Mouse (Mus musculus) midbrain, embryonic 15.5 days (tissue): Measurements from ENCODE around the gene Oit3. TPM values are rescaled to one million over a fixed set of nuclear protein-coding genes. Genes with fewer than 3 reads are reported as not detected.

Experiments used
- ATAC-seq: fragments of 200-750 bp; cut with Nextera tagmentation; replicated peaks from 2 replicates; pipeline ENCODE4 v1.8.0; 2017; ENCODE audit warnings: moderate TSS enrichment
- H3K27ac ChIP-seq: fragments of 300-500 bp; sonication (generic); 2 replicates; pipeline ENCODE4 v1.5.1; 2015; ENCODE audit warnings: mild to moderate bottlenecking, inconsistent platforms
- H3K27me3 ChIP-seq: fragments of 300-500 bp; sonication (generic); replicated peaks from 2 replicates; pipeline ENCODE4 v1.6.1; 2015; ENCODE audit warnings: inconsistent platforms
- H3K36me3 ChIP-seq: fragments of 300-500 bp; sonication (generic); replicated peaks from 2 replicates; pipeline ENCODE4 v1.6.1; 2015; ENCODE audit warnings: inconsistent platforms
- H3K4me1 ChIP-seq: fragments of 300-500 bp; sonication (generic); 2 replicates; pipeline ENCODE4 v1.6.1; 2015; ENCODE audit warnings: inconsistent platforms
- H3K4me2 ChIP-seq: fragments of 300-500 bp; sonication (generic); 2 replicates; pipeline ENCODE4 v1.6.1; 2015; ENCODE audit warnings: inconsistent platforms, mild to moderate bottlenecking, moderate library complexity
- H3K4me3 ChIP-seq: fragments of 300-500 bp; sonication (generic); 2 replicates; pipeline ENCODE4 v1.5.1; 2015; ENCODE audit warnings: mild to moderate bottlenecking, inconsistent platforms
- H3K9ac ChIP-seq: fragments of 300-500 bp; sonication (generic); 2 replicates; pipeline ENCODE4 v1.6.1; 2015; ENCODE audit warnings: mild to moderate bottlenecking, inconsistent platforms
- H3K9me3 ChIP-seq: fragments of 300-500 bp; sonication (generic); 2 replicates; pipeline ENCODE4 v1.6.1; 2016; ENCODE audit warnings: inconsistent platforms
- WGBS: fragments of 180-500 bp; shearing (Covaris S2); methylation state at CpG from one replicate; pipeline ENCODE4 v1.1.7; 2015; ENCODE audit warnings: mixed read lengths; 5-methylcytosine and 5-hydroxymethylcytosine counted together
- polyA plus RNA-seq: library from polyadenylated mRNA; unstranded; fragments of >200 nt; fragmentation: Nextera tagmentation; extraction: Ambion mirVana; gene quantifications from 2 replicates; pipeline ENCODE4 v1.2.1, GENCODE M21; 2015

Gene Oit3
- polyA plus RNA-seq, 1 experiment from 2014 or later = 0.08 TPM

DNA sequence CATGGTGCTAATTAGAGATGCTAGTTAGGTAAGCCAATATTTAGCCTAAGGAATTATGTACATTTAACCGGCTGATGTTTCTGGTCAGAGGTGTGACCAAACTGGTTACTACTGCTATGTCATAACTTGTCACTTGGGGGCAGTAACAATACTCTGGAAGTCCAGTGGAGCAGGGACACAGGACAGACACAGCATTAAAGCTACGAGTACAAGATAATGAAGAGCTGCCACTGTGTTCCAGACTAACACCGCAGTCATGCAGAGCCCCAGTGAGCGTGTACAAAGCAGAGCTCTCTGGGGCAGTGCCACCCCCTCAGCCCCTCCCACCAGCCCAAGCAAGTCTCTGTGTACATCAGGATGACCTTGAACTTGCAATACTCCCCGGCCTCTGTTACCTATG lies 10.3 kb upstream of the Oit3 start:
- ATAC-seq = peak; percentile 82
- H3K9ac ChIP-seq = no peak overlapping the region
- no peak overlapping the region for H3K4me3 ChIP-seq
- no peaks in the 10 kb centered on the region for H3K36me3 ChIP-seq
- no peak overlapping the region for H3K4me2 ChIP-seq
- H3K27ac ChIP-seq = no peak overlapping the region
- no peaks in the 10 kb centered on the region for H3K27me3 ChIP-seq
- H3K4me1 ChIP-seq = 0 out of 2 replicates have a peak, but pooled peaks cover 2% of the 10 kb centered on the region
- H3K9me3 ChIP-seq = no peaks in the 10 kb centered on the region
- WGBS = 38% methylated on average over 5 of the region's 5 CpGs

DNA sequence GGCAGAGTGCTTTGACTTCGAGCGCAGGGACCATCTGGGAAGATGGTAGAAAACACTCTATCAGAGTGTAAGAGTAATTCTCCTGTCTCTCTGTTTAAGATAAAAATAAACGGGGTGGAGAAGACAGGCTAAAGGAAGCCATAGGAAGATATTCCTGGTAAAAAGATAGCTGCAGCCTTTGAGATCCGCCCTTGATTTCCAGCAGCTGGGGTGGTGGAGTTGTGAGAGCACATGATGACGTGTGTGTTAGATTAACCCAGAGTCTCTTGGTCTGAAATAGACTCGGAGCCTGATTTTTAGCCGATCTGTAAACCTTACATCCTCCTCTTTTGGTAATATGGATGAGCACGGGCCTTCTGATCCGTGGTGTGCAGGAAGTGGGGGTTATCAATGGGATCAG lies 6.0 kb upstream of the Oit3 start:
- H3K4me1 ChIP-seq = 0 out of 2 replicates have a peak, but pooled peaks cover 2% of the 10 kb centered on the region
- H3K27ac ChIP-seq = no peak overlapping the region
- H3K36me3 ChIP-seq = no peaks in the 10 kb centered on the region
- no peaks in the 10 kb centered on the region for H3K9me3 ChIP-seq
- H3K27me3 ChIP-seq = no peaks in the 10 kb centered on the region
- 86% methylated on average over 9 of the region's 9 CpGs for WGBS
- ATAC-seq = no peak
- H3K4me3 ChIP-seq = no peak overlapping the region
- no peak overlapping the region for H3K4me2 ChIP-seq
- no peak overlapping the region for H3K9ac ChIP-seq

DNA sequence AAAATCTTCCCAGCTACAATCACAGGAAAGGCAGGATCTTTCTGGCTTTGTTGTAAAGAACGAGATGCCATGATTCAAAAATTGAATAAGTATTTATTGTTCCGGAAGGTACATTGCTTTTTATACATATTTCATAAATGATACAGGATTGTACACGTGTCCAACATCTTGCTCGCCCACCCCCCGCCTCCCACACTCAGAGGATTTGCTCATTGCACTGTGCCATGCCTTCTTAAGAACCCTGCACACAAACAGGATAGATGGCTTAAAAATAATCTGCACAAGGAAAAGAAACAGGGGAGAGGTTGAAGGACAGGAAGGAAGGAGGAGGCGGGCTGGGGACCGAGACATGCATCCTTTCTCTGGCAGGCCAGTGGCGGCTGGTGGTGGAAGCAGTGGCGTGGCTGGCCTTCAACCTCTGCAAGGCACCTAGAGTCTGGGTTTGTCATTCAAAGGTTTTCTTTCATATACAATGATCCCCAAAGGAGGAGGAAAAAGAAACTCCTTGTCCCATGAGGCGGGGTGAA lies 5.4 kb upstream of the Oit3 start:
- WGBS = 85% methylated on average over 10 of the region's 10 CpGs
- no peak overlapping the region for H3K9ac ChIP-seq

DNA sequence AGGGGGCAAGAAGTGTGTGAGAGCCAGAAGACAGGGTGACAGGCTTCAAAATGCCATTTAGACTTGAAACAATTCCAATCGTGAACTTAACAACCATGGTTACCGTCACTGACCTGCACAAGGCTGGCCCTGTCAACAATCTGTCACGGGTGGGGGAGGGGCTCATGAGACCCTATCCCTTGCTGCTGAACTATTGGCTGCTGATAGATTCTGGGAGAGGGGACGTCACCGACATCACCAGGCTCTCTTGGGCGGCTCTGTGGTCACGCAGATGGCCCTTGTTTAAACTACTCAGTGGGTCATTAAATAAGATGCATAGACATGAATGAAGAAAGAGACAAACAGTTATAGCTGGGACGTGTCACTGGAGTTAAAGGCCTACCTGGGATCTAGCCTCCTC lies 3.1 kb upstream of the Oit3 start:
- Histone ChIP-seq H3K4me1 (no peaks in the 10 kb centered on the region), H3K4me3 (no peak overlapping the region), H3K27me3 (no peaks in the 10 kb centered on the region), H3K36me3 (no peaks in the 10 kb centered on the region), H3K9me3 (no peaks in the 10 kb centered on the region), H3K9ac (no peak overlapping the region), H3K27ac (no peak overlapping the region), H3K4me2 (no peak overlapping the region)
- WGBS = 54% methylated on average over 8 of the region's 8 CpGs
- ATAC-seq = no peak

More for the DNA sequence above, 5.4 kb upstream of the Oit3 start:
- Histone ChIP-seq H3K36me3 (no peaks in the 10 kb centered on the region), H3K27me3 (no peaks in the 10 kb centered on the region), H3K4me1 (0 out of 2 replicates have a peak, but pooled peaks cover 1% of the 10 kb centered on the region), H3K9me3 (no peaks in the 10 kb centered on the region), H3K4me3 (no peak overlapping the region), H3K4me2 (no peak overlapping the region), H3K27ac (no peak overlapping the region)
- ATAC-seq = no peak

DNA sequence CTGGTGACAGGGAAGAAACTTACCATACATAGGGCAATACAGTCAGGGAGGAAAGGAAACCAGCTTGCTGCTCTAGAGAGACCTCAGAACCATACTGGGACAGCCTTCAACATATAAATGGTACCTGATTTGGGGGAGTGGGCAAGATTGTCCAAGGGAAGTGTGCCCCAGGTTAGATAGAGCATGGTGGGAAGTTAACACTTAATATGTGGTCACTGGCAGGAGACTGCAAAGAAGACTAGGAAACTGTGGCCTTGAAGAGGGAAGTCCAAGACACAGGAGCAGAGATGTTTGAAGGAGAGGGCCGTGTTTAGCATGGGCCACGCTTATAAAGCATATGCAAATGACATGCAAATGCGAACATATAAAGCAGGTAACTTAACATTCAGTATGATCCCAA lies 2.5 kb upstream of the Oit3 start:
- WGBS = 63% methylated on average over 3 of the region's 3 CpGs
- Histone ChIP-seq H3K27ac (no peak overlapping the region), H3K4me1 (no peaks in the 10 kb centered on the region), H3K27me3 (no peaks in the 10 kb centered on the region), H3K9me3 (no peaks in the 10 kb centered on the region), H3K36me3 (no peaks in the 10 kb centered on the region), H3K4me3 (no peak overlapping the region), H3K4me2 (no peak overlapping the region), H3K9ac (no peak overlapping the region)
- no peak for ATAC-seq

DNA sequence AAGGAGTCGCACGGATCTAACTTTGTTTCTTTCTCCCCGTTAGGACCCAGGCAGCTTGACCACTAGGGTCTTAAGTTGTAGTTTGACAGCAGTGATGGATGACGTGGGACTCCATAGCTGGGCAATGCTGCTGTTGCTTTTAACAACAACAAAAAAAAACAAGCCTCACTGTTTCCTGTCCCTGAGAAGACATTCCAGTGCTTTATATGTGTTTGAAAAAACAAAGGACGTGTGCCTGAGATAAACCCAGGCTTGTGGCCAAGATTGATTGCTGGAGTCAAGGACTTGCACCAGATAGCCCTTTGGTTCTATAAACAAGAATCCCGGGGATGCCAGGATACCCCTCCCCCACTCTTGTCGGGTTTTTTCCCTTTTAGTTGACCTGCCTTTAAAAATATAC lies 1.6 kb upstream of the Oit3 start:
- WGBS = 72% methylated on average over 7 of the region's 7 CpGs
- no peak overlapping the region for H3K9ac ChIP-seq
- no peaks in the 10 kb centered on the region for H3K9me3 ChIP-seq
- H3K4me3 ChIP-seq = no peak overlapping the region
- no peak for ATAC-seq
- no peaks in the 10 kb centered on the region for H3K4me1 ChIP-seq
- H3K36me3 ChIP-seq = no peaks in the 10 kb centered on the region
- no peak overlapping the region for H3K4me2 ChIP-seq
- H3K27me3 ChIP-seq = no peaks in the 10 kb centered on the region
- no peak overlapping the region for H3K27ac ChIP-seq

DNA sequence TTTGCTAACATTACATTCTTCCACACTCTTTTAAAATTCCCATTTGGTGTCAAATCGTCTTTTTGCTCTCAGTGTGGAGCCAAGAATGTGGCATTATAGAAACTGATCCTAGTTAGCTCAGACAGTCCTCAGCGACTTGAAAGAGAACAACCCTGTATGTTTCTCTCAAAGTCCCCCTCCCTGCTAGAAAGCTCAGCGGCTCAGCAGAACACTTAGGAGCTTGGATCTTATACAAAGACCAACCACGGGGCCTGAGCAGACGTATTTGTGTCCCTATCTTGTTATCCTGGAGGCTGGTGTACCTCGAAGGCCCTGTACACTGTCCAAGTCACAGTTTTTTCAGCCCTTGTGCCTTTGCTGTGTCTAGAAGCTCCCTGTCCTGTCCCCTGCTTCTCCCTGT lies 1.4 kb downstream of the Oit3 start:
- 47% methylated on average over 6 of the region's 6 CpGs for WGBS
- Histone ChIP-seq H3K4me2 (no peak overlapping the region), H3K9ac (no peak overlapping the region)

DNA sequence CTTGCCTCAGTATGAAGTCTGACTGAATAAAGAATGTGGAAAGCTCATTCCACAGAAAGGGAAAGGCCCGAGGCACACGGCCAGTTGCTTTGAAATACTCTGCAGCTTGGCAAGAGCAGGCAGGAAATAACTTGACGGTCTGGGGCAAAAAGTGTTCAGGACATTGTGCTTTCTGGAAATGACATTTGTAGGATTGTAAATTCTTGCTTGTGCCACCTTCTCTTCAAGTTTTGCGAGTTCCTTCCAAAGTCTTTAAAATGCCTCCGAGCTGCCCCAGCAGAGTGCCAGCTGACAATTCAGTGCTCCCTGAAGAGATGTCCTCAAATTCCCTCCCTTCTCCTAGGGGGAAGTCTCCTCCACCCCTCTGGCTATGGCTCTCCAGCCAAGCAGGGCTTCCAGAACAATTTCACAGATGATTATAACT lies 2.1 kb downstream of the Oit3 start:
- Histone ChIP-seq H3K27me3 (no peaks in the 10 kb centered on the region), H3K4me1 (no peaks in the 10 kb centered on the region), H3K27ac (no peak overlapping the region), H3K9ac (no peak overlapping the region), H3K9me3 (no peaks in the 10 kb centered on the region), H3K4me2 (no peak overlapping the region), H3K36me3 (no peaks in the 10 kb centered on the region), H3K4me3 (no peak overlapping the region)
- no peak for ATAC-seq
- 57% methylated on average over 5 of the region's 5 CpGs for WGBS

More for the DNA sequence above, 1.4 kb downstream of the Oit3 start:
- Histone ChIP-seq H3K27me3 (no peaks in the 10 kb centered on the region), H3K4me1 (no peaks in the 10 kb centered on the region), H3K4me3 (no peak overlapping the region), H3K36me3 (no peaks in the 10 kb centered on the region), H3K27ac (no peak overlapping the region), H3K9me3 (no peaks in the 10 kb centered on the region)
- ATAC-seq = no peak

DNA sequence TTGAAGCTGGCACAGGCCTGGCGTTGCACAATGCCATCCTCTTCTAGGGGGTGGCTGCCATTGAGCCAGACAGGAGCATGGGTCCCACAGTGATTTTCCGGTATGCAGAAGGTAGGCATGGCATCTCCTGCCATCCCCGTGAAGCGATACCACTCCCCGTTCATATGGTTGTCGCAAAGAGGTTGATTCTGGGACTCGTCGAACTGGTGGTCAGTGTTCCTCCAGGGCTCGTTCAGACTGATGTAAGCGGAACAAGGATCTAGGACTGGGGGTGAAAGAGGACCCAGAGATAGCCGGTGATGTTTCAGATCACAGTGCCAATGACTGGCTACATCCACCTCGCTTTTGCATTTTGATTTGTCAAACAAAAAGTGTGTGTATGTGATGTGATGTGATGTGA lies 2.9 kb downstream of the Oit3 start:
- Histone ChIP-seq H3K4me1 (no peaks in the 10 kb centered on the region), H3K9me3 (no peaks in the 10 kb centered on the region), H3K9ac (no peak overlapping the region), H3K27ac (no peak overlapping the region), H3K36me3 (no peaks in the 10 kb centered on the region), H3K4me2 (no peak overlapping the region), H3K27me3 (no peaks in the 10 kb centered on the region), H3K4me3 (no peak overlapping the region)
- ATAC-seq = no peak
- WGBS = 93% methylated on average over 12 of the region's 12 CpGs

DNA sequence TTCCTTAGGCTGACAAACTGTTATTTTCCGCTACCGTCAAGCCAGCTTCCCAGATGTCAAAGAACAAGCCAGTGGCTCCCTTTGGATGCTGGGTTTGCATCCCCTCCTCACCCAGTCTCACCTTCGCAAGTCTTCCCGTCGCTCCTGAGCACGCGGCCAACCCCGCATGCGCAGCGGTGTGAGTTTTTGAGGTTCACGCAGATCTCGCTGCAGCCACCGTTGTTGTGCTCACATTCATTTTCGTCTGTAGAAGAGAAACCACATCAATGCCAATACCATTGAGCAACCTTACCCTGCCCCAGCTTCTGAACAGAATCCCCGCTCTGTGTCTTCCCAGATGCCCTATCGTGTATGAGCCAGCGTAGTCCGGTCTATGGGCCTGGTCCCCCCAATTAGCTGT lies 5.8 kb downstream of the Oit3 start:
- Histone ChIP-seq H3K36me3 (no peaks in the 10 kb centered on the region), H3K4me3 (no peak overlapping the region), H3K9ac (no peak overlapping the region), H3K9me3 (no peaks in the 10 kb centered on the region), H3K27me3 (no peaks in the 10 kb centered on the region), H3K4me2 (no peak overlapping the region), H3K4me1 (no peaks in the 10 kb centered on the region), H3K27ac (no peak overlapping the region)
- WGBS = 95% methylated on average over 18 of the region's 18 CpGs
- ATAC-seq = no peak

DNA sequence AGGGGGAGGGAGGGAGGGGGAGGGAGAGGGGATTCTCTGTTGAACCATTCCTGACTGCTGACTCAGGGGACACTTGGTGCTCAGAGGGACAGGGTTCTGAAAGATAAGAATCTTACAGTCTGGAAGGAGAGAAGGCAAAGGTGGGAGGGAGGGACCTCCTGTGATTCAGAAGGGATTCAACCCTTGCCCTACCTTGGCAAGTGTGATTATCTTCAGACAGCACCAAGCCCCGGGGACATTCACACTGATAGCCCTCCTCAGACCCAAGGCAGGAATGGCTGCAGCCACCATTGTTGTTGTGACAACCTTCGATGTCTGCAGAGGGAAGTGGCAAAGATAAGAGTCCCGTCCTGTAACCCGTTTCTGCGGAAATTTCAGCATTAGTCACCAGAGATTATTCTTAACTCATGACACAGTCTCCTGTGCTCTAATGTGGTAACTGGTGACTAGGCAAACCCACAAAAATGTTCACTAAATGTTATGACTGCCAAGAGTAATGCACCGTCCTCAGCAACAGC lies 10.8 kb downstream of the Oit3 start:
- H3K4me3 ChIP-seq = no peak overlapping the region
- H3K27ac ChIP-seq = no peak overlapping the region
- H3K36me3 ChIP-seq = no peaks in the 10 kb centered on the region
- H3K4me1 ChIP-seq = no peaks in the 10 kb centered on the region
- H3K27me3 ChIP-seq = no peaks in the 10 kb centered on the region
- ATAC-seq = no peak
- no peaks in the 10 kb centered on the region for H3K9me3 ChIP-seq
- no peak overlapping the region for H3K9ac ChIP-seq
- 75% methylated on average over 6 of the region's 6 CpGs for WGBS
- no peak overlapping the region for H3K4me2 ChIP-seq

DNA sequence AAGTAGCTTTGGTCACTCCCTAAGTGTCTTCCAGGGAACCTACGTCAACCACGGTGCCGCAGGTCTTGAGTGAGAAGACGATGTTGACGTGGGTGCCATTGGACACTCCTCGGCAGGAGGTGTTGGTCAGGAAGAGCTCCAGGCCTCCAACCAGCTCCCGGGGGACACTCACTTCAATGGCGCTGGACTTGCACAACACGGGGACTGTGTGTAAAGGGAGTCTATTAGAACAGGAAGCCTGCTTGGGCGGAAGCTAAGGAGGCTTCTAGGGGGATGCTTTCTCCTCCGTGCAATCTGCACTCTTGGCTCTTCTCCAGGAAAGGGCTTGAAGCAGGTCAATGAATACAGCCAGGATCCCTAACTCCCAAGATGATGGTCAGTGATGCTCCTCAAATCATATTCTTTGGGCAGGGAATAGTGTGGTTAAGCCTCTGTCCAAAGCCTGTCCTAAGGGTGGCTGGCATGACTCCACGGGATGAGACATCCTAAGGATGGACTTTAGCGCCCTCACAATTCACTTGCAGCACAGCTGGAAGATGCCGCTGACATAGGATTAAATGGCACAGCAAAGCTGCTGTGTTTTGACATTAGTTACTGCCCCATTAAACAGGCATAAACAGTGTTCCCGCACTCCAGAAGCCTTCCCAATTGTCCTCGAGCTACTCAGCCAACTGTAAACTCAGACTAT lies 12.0 kb downstream of the Oit3 start:
- H3K27ac ChIP-seq = no peak overlapping the region
- no peaks in the 10 kb centered on the region for H3K36me3 ChIP-seq
- no peaks in the 10 kb centered on the region for H3K9me3 ChIP-seq
- WGBS = 86% methylated on average over 16 of the region's 16 CpGs
- no peaks in the 10 kb centered on the region for H3K4me1 ChIP-seq
- H3K27me3 ChIP-seq = no peaks in the 10 kb centered on the region
- ATAC-seq = no peak
- H3K4me3 ChIP-seq = no peak overlapping the region
- no peak overlapping the region for H3K9ac ChIP-seq
- no peak overlapping the region for H3K4me2 ChIP-seq

DNA sequence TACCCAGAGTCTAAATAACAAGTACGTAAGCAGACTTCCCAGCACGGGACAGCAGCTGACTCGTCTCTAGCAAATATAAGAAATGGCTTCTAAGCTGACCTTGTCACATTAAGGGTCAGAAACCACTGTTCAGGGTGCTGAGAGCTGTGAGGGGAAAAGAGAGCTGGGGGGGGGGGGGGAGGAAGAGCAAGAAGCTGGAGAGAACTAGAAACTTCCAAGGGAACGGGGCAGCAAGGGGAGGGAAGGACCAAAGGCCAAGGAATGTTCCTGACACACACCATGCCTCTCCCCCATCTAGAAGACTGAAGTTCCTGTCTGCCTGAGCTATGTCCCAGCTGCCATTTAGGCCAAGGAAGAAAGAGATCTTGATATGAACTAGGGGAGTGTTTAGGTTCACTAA lies 15.2 kb downstream of the Oit3 start:
- Histone ChIP-seq H3K4me2 (no peak overlapping the region), H3K27ac (no peak overlapping the region), H3K9me3 (no peaks in the 10 kb centered on the region), H3K36me3 (no peaks in the 10 kb centered on the region), H3K4me3 (no peak overlapping the region), H3K9ac (no peak overlapping the region), H3K4me1 (no peaks in the 10 kb centered on the region), H3K27me3 (no peaks in the 10 kb centered on the region)
- 85% methylated on average over 4 of the region's 4 CpGs for WGBS
- ATAC-seq = no peak
